Mouse (Mus musculus) heart, postnatal 0 days (tissue): Measurements from ENCODE around the gene Dlx5.

Source experiments
- CTCF ChIP-seq: IDR thresholded peaks from 2 replicates; pipeline ENCODE4 v1.5.1; 2016; ENCODE audit warnings: antibody characterized with exemption, control low read depth, low read depth
- EP300 ChIP-seq: IDR thresholded peaks from 2 replicates; pipeline ENCODE4 v1.6.1; 2016; ENCODE audit warnings: antibody characterized with exemption, low read depth

- TF ChIP-seq EP300 (no peak), CTCF (no peak)
Observed at GRCm38 (mm10) chr6:6854176-6854575, 27.7 kb downstream of the Dlx5 start.
